Mouse (Mus musculus) left cerebral cortex, adult 9 months (tissue): Measurements from ENCODE around the gene Cep68.

Experiments
- DNase-seq, 2 experiments: peaks; one replicate each; pipeline ENCODE4 v3.0.0; 2022; ENCODE audit warnings: low spot score in 2 of 2

The Cep68 gene

DNA sequence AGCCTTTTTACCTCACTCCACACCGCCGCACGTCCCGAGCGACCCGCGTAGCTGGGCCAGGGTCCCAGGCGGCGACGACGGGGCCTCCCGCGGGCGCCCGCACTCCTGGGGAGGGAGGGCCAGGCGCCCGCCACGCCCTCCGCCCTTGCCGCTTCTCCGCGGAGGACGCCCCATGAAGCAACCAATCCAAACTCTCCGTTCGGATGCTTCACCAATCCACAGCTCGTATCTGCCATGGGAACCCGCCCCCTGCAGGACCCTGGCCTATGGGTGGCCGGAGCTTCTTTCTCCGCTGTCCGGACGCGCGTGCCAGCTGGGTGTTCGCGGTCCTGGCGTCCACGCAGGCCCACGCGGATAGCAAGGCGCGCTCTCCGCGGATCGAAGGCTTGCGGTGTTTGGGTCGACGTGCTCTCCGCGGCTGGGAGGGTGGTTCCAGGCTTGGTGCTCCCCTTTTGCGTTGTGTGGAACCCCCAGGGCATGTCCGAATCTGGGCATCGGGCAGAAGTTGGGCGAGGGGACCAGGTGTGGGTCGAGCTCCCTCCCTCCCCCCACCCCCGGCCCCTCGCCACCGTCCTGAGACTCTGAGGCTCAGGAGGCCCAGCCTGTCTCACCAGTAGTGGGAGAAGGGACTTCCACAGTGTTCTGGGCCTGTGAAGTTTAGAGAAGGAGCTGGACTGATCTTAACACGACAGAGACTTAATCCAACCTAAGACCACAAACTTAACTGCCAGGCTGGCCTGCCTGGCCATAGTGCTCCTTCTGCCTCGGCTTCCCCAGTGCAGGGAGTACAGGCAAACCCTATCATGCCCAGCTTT is at the start of gene Cep68:
Gene Cep68, minus strand, starts transcription at position 134 of the 815 bp plus-strand sequence.
- DNase-seq: peak; percentile 91 to 97

GRCm38 (mm10) chr11:20284463-20284862 is 35.2 kb upstream of the Cep68 start:
- DNase-seq: no peak

DNA sequence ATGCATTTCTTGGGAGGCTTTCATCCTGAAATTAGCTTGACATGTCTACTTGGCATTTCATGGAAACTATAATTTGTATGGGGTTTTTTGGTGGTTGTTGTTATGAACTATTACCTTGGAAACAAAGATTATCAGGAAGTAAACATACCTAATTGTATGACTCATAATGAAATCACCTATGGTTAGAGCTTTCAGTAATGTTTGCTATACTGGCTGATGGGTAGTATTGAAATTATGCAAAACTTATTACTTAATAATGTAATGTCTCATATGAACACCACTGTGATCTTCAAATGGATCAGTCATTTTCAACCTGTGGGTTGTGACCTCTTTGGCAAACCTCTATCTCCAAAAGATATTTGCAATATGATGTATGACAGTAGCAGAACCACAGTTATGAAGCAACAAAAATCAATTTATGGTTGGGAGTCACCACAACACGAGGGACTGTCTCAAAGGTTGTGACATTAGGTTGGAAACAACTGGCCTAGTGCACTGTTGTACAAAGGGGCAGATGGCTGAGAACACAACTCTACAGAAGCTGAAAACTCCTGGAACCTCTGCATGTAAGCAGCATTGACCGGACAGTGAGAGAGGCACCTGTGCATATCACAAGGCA is 33.5 kb upstream of the Cep68 start:
- no peak for DNase-seq

DNA sequence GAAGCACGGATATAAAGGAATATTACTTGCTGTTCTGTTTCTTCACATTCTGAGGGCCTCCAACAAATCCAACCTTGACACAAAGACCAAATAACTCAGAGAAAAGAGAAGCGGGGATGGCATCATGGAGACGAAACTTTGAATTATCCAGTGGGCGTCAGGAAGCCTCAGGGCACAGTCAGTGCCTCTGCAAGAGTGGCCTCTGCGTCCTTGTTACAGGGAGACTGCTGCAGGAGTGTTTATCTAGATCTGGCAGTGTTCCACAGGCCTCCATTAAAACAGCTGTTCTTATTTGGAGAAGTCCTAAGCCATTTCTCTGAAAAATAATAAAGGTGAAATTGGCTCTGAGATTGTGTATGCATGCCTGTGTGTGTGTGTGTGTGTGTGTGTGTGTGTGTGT is 31.8 kb upstream of the Cep68 start:
- no peak for DNase-seq

- DNase-seq: no peak
Observed at GRCm38 (mm10) chr11:20278702-20279101, 29.5 kb upstream of the Cep68 start.

GRCm38 (mm10) chr11:20277106-20277505 is 27.9 kb upstream of the Cep68 start:
- no peak for DNase-seq

DNA sequence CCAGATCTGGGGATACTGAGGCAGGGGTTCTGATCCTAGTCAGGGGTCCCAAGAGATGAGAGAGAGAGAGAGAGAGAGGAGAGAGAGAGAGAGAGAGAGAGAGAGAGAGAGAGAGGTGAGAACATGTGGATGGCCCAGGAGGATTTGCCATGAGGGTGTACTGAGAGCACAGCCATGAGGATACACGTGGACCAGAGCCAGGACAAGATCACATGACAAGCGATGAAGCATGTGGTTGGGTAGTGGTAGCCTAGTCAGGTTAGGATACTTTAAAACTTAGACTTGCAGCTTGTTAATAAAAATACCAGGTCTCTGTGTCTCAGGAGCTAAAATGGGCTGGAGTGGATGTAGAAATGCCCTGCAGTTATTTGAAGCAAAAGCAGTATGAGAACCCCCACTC is 26.7 kb upstream of the Cep68 start:
- no peak for DNase-seq

- no peak for DNase-seq
Observed at GRCm38 (mm10) chr11:20269885-20270284, 20.7 kb upstream of the Cep68 start.

- DNase-seq: no peak
Observed at GRCm38 (mm10) chr11:20262628-20263380, 13.6 kb upstream of the Cep68 start.

DNA sequence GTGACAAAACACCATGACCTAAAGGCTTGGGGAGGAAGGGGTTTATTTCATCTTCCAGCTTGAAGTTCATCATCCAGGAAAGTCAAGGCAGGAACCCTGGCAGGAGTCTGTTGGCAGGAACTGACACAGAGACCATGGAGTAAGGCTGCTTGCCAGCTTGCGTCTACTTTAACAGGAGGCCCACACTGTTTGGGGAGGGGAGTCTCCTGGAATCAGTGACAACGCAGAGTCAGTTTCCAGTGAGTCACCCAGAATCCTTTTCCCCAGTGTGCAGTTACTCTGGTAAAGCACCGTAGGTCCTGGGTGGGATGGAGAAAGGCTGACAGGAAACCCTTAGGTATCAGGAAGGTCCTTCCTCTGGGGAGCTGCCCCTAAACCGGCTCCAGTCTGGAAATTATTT is 5.6 kb upstream of the Cep68 start:
- no peak for DNase-seq

- no peak for DNase-seq
Observed at GRCm38 (mm10) chr11:20253088-20253487, 3.9 kb upstream of the Cep68 start.

GRCm38 (mm10) chr11:20250476-20251178 is 1.4 kb upstream of the Cep68 start:
- DNase-seq: no peak

DNA sequence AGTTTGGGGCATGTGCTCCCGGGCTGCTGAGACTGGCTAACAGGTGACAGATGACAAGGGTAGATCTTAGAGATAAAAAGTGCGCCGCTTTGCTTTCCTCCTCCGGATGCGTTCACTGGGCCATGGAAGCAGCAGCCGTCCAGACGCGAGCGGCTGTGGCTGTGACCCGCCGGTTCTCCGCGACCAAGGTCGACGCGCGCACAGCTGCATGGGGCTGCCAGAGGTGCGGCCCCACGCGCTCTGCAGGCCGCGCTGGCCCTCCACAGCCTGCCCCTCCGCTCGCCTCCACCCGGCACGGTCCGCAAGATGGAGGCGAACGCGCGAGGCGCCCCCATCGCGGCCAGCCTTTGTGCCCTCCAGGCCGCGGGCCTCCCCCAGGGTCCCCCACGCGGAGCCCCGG is 389 bp downstream of the Cep68 start:
- DNase-seq: no peak

DNA sequence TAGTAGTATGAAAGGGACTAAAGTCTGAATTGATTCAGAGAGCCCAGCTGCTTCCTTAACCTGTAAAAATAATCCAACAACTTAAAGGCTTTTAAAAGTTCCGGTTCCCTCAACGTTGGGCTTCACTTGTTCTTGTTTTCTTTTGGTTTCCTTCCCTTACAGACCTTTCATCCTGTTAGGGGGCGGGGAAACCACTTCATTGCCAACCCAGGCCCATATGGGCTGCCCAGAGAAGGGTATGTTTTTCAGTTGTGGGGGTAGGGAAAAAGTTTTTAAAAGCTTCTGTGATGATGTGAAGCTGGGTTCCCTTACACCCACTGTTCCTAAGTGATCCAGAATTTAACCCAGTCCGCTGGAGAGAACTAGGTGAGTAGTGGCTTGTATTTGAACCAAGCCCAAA is 952 bp downstream of the Cep68 start:
- no peak for DNase-seq

GRCm38 (mm10) chr11:20247146-20247855 is 1.9 kb downstream of the Cep68 start:
- no peak for DNase-seq

- DNase-seq: no peak
Observed at GRCm38 (mm10) chr11:20246616-20247015, 2.6 kb downstream of the Cep68 start.

- no peak for DNase-seq
Observed at GRCm38 (mm10) chr11:20245316-20245715, 3.9 kb downstream of the Cep68 start.

- DNase-seq: no peak
Observed at GRCm38 (mm10) chr11:20244336-20245290, 4.6 kb downstream of the Cep68 start.

DNA sequence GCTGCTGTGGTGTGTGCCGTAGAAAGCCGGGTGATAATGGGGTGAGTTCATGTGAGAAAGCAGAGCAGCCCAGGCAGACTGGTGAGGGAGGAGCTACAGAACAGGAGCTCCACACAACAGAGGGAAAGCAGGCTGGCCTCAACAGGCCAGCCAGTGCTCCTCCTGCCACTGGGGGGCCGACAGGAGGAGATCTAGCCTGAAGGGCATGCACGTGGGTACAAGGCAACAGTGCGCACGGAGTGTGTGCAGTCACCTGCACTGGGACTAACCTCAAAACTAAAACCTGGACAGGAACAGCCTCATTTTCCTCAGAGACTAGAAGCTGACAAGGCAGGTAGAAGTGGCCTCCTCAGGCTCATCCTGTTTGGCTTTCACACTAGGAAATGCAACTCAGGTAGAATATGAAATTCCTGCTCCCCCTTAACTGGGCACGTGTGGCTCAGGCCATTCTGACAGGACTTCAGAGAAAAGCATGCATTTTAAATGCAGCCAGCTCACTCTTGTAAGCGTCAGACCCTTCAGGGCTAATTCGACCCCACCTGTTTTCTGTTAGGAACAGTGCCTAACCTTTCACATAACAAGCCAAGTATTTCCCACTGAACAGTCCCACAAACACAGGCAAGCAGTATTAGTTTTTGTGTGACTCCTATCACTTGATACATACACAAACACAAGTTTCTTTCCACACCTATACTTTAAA is 5.9 kb downstream of the Cep68 start:
- DNase-seq: no peak
